Mouse (Mus musculus): ENCODE measurements around the gene Ell.

- no peak for TF ChIP-seq GATA1 (IDR thresholded peaks at IDR 0.05; ENCODE audit: low read length)
- no peak for TF ChIP-seq TAL1 (IDR thresholded peaks at IDR 0.05; ENCODE audit: low read length)
Measured at GRCm38 (mm10) chr8:70615894-70616293, 76.6 kb downstream of the Ell start, which contains the start of gene Lrrc25.

All from erythroblast, embryonic 14.5 days (primary cell).